Mouse (Mus musculus): Measurements from ENCODE around the gene Srsf6.
A peak's percentile ranks its signal among the peaks of the same experiment; 100 is the strongest.

Gene Srsf6

DNA sequence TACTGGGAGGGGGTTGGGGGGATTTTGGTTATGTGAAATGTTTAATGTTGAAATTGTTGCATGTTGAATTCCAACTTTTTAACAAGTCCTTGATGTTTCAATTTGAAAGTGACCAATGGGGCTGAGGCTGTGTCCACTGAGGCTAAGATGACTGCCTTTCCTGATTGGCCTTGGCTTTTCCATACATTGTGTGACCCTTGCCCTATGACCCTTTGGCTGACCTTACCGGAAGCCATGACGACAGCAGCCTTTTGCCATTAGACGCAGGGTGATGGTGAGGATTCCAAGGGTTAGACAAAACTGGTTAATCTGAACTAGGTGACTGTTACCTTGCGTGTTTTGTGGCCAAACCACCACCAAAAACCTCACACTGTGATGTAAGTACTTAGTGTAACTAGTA lies 1.4 kb downstream of the Srsf6 start:
- no peak for DNase-seq

DNA sequence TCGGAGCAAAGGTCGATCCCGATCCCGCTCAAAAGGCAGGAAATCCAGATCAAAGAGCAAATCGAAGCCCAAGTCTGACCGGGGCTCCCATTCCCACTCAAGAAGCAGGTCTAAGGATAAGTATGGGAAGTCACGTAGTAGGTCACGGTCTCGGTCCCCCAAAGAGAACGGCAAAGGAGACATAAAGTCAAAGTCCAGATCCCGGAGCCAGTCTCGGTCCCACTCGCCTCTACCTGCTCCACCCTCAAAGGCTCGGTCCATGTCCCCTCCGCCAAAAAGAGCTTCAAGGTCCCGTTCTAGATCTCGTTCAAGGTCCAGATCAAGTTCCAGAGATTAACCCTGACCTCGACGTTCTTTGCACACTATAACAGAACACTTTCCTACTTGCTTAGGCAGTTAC lies 3.1 kb downstream of the Srsf6 start:
- no peak for DNase-seq

DNA sequence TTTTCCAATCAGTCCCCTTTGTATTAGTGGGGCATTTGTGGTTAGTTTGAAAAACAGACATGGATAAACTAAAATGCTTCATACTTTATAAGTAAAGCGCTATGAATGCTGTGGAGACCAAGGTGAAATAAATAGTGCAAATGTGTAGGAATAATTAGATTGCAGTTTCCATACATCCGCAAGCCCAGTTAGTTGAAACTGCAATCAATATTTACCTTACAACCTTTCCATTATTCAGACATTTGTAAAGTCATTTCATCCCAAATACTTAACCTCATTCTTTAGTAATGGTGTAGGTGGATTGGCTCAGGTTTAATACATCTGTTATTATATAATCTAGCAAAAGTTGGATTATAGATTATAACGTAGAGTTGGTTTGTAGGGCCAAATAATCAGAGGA lies 4.4 kb downstream of the Srsf6 start:
- no peak for DNase-seq

DNA sequence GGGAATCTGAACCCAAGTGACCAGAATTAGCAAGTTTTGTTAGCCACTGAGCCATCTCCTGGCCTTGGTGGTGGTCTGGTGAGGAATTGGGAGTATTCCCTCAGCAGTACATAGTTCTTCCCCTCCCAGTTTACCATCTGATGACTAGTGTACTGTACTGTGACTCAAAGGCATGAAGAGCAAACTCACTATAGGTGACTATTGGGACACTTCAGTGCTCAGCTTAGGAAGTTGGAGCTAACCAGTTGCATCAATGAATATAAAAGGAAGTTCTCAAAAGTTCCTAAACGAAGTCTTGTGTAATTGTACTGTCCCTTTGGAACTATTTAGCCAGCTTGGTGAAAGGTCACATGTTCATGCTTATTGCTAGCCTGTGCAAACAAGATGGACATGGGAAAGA lies 8.2 kb downstream of the Srsf6 start:
- DNase-seq, result no peak

DNA sequence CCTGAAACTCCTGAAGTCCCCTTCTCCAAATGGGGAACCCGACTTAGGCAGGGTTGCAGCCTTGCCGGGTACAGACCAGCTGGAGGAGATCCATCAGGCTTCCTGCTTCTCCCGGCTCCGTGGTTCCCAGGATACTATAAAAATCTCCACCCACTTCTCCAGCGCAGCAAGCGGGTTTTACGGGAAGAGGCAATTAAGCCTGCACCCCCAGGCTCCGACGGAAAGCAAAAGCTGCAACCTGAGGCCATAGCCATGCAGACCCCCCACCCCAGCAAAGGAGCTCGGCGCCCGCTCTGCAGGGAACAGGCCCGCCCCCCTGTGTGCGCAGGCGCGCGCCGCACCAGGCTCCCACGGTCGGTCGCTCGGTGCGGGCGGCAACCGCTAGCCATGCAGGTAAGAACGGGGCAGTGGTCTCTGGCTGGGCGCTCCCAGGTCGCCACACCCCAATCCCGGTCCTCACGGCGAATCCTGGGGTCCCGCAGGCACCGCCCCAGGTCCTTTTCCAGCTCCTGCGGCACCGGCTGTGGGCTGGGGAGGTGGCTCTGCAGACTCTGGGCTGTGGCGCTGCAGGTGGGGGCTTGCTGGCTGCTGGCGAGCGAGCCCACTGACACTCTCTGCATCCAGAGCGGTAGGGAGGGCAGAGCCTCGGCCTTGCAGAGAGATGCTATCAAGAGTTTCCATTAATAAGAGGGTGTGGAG lies 12.0 kb downstream of the Srsf6 start, which contains the start of gene L3mbtl1:
Gene L3mbtl1 (plus strand): TSS at position 325 of the 699 bp plus-strand sequence.
- peak; percentile 19 to 33 for DNase-seq

DNA sequence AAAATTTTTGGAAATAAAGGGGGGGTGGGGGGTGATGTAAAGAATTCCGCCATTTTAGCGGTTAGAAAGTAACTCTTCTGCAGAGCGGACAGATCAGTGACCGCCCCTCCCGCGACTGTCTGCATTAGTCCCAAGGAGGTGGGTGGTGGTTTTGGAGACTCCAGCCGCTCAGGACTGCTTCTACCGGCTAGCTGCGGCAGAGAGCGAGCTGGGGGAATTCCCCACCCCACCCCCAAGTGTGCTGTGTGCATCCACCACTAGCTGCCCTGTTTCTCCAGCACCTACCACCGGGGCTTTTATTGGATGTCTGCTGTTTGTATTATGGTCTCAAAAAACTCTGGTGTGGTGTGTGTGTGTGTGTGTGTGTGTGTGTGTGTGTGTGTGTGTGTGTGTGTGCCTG lies 12.6 kb downstream of the Srsf6 start:
- DNase-seq, result no peak

DNA sequence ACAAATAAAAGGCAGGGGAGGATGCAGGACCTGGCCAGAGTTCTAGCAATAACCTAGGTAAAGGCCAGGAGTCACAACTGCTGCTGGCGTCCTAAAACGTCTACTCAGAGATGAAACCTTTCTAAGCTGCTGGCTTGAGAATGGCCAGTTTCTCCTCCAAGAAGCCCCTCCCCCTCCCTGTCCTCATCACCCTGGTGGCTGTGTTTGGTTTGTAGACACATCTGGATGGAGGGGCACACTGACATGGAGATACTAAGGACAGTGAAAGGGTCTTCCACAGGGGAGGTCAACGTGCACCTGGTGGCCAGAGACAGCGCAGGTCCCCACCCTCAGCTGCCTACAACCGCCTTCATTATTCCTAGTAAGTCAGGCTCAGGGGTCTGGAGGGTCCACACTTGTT lies 15.6 kb downstream of the Srsf6 start:
- DNase-seq, result no peak

DNA sequence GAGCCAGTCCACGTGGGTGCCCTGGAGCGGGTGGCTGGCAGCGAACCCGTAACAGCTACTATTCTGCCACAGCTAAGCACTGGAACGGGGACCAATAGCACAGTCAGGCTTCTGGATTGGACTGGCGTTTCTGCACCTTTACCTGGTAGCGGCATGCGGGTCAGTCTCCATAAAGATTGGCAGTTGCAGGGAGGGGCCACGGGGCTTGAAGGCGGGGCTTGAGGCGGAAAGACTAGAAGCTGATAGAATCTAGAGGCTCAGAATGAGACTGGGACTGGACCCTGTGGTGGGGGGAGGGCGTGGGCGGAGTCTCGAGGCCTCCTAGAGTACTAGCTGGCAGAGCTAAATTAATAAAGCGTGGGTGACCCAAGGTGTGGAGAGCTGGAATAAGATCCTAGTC lies 16.4 kb downstream of the Srsf6 start:
- peak; percentile 24 to 35 for DNase-seq

DNA sequence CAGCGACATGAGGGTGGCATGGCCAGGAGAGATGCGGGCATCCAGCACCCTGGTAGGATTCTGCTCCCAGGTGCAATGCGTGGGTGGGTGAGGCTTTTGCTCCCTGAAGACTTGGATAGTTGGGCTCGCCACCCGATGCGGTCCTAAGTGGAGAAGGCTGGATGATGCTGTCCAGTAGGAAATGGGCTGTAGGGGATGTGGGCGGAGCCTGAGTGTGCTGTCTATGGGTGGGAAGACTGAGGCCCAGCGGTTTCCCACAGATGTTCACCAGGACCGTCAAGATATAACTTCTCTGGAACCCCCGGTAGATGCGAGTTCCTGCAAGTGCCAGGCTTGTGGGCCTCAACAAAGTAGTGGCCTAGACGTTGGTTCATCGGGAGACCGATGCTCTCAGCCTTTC lies 16.9 kb downstream of the Srsf6 start:
- DNase-seq, result no peak

DNA sequence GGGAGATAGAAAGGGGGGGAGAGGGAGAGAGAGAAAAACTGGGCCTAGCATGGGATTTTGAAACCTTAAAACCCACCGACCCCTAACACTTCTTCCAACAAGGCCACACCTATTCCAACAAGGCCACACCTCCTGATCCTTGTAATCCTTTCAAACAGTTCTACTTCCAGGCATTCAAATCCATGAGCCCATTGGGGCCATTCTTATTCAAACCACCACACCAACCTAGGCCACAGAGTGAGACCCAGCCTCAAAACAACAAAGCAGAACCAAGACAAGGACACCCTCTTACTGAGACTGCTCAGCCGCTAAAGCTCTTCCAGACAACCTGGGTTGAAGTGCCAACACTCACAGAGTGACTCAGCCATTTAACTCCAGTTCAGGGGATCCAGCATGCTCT lies 19.4 kb downstream of the Srsf6 start:
- no peak for DNase-seq

DNA sequence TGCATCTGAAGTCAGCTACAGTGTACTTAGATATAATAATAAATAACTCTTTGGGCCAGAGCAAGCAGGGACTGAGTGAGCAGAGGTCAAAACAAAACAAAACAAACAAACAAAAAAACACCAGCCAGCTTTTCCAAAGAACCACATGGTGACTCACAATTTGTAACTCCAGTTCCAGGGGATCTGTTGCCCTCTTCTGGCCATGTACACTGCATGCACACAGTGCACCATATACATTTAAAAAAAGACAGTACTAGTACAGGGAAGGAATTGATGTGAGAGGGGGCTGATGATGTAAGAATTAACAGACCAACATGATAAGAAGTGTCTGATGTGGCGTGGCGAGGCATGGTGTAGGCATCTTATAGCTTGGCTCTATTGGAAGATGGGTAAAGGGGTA lies 25.5 kb downstream of the Srsf6 start:
- DNase-seq, result no peak

DNA sequence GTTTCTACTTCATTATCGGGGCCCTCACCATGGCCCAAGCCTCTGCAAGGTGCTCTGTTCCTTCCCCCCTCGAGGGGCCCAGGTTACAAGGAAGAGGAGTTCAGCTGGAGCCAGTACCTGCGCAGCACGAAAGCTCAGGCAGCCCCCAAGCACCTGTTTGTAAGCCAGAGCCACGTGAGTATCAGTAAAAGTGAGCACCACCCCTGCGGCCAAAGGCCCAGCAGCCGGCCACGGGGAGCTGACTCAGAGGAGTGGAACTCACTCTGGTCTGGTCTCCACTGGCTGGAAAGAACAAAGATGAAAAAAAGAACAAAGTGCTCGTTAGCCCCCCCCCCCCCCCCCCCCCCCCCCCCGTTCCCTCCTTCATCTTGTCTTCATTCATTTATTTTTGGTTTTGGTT lies 30.0 kb downstream of the Srsf6 start:
- DNase-seq, result no peak

DNA sequence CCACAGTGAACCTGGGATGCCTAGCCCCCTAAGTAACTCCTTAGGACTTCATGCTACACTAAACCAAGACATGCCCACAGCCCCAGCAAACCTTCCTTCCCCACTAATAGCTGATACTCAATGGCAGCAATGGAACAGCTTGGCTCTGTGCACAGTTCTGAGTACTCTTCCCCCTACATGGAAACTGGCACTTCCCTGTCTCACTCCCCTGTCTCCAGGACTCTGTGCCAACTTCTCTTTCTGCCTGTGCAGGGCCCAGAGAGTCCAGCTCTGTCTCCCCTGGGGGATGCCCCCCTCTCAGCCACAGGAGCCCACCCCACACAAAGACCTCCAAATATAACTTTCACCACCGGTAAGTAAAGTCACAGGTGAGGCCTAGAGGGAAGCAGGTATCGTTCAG lies 35.4 kb downstream of the Srsf6 start:
- no peak for DNase-seq

DNA sequence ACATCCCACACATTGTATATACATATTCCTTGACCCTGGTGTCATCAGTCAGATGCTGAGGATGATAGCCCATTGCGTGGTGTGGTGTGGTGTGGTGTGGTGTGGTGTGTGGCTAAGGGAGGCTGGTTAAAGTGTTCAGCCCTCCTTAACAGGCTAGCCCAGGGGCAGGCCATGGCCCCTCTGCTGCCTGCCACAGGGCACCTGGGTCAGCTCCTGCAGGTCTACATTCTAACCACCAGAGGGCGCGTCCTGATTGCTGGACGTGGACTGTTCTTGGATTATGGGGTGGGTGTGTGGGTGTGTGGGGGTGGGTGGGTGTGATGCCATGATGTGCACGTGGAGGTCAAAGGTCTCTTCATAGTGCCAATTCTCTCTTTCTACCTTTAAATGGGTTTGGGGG lies 37.0 kb downstream of the Srsf6 start:
- DNase-seq, result peak in 1 of 2 experiments; percentile 58

DNA sequence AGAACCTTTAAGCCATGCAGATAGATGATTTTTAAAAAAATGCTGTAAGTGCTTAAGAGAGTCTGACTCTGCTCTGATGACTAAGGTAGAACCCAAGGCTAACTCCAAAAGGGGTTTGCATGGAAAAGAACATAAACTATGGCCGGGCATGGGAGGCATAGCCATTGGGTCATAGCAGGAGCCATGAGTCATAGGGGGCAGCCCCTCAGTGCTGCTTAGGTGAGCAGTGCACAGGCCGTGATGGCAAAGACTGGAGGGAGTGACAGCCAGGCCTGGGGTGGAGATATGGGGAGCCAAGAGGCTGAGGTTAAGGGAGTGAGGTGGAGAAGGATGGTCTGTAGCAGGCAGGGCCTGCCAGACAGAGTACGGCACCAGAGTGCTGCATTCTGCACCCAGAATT lies 37.8 kb downstream of the Srsf6 start:
- no peak for DNase-seq

DNA sequence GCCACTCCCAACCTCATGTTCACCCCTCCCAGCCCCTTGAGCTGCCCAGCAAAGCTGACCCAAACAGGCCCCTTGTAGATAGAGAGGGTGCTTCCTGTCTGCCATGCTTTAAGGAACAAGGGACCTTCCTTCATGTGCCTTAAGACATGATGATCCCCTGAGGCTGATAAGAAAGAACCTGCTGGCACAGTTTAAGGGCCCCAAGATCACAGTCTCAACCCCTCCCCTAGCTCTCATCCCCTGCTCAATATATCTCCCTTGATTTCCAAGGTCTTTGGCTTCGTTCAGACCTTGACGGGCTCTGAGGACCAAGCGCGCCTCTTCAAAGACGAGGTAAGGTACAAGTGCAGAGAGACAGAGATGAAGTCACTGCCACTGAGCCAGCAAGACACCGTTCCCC lies 39.6 kb downstream of the Srsf6 start:
- no peak for DNase-seq

DNA sequence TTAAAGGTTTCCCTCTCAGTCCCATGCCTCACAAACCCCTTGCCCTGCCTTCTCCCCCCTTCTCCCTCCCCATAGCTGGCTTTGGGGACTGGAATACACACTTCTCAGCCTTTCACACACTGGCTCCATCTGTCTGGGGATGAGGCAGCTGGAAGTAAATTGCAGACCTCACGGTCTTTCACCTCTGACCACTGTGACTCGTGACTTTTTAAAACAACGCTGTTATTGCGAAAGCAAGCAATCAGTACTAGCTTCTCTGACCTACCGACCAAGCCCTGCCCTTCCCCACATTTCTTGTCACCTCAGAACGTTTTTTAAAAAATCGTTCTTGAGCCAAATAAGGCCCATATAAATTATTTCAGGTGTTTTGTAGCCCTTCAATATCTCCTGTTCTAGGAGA lies 41.4 kb downstream of the Srsf6 start:
- DNase-seq, result no peak

DNA sequence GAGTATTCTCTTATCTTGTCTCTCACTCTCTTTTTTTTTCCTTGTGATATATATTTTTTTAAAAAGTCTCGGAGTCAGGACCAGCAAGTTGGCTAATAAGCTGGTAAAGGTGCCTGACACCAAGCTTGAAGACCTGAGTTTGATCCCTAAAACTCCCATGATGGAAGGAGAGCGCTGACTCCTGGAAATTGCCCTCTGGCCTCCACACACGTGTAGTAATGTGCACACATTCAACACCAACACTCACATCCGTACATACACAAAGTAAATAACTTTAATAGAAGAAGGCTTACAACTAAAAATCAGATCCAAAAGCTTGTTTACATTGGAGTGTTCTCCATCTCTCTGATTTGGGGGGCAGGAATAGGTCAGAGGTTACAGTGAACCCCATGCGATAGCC lies 41.9 kb downstream of the Srsf6 start:
- no peak for DNase-seq

DNA sequence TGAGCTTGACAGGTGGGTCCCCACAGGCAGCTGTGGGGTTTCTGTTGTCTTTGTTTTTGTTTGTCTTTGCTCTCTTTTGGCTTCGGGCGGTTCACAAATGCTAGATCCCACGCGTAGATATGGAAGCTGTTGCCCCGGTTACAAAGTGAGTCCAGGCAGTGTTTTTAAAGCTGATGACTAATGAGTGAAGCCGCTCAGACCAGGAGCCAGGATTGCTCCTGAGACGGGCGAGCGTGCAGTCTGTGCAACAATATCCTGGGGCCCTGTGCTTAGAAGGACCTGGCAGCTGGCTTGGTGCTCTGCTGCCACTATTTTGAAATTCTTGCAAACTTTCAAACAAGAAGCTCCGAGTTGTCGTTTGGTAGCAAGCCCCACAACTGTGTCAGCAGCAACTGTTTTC lies 42.3 kb downstream of the Srsf6 start:
- DNase-seq, result no peak

DNA sequence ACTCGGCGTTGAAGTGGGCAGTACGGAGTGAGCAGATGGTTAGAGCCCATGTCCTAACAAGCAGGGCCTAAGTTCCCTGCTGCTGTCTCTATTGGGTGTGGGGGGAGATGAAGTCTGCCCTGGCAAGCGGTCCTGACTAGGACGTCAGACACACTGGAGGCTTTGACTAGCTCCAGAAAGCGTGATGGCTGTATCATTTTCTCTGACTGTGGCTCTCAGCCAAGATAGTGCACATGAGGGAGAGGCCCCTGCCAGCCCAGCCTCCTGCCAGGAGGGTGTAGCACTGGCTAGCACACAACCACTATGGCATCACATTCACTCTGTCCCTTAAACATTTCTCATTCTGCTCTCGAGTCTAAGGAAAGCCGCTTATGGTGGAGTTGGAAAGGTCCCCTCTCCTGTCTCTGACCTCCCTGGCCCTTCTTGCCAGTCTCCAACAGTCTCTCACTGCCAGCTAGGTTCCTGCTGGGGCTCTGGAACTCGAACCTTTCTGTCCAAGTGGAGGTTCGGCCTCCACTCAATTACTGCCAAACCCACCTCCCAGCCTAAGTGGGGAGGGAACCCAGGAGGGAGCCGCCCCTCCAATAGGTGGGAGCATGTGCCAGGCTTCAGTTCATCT lies 43.9 kb downstream of the Srsf6 start:
- DNase-seq, result peak in 1 of 2 experiments; percentile 33

DNA sequence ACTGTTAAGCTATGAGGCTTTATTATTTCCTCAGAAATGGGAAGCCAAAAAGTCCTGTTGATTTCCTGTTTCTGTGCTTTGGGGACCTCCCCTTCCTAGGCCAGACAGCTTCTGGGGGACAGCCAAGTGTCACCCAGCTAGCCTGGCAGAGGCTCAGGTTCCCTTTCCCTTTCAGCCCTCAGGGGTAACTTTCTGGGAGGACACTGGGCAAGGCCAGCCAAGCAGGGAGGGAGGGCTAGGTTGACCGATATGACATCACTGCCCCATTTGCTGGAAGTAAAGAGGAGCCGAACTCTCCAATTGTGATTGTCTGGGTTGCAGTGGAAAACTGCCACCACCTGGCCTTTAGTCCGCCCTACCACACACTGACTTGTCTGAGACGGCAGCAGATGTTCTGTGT lies 44.7 kb downstream of the Srsf6 start:
- DNase-seq, result peak; percentile 41 to 64

DNA sequence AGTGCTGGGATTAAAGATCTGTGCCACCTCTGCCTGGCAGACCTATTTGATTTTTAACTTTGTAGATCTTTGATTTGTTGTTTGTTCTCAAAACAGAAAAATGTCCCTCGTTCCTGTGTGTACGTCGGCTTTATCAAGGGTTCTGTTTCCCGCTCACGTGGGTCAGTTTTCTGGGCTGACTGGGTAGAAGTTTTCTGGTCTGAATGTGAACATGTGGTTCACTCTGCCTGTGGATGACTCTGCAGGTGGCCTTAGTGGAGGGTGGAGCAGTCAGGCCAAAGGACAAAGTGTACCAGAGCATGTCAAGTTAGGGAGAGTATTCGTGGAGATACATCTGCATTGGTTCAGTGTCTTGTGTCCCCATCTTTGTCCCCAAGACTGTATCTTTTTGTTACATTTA lies 53.1 kb downstream of the Srsf6 start:
- no peak for DNase-seq

DNA sequence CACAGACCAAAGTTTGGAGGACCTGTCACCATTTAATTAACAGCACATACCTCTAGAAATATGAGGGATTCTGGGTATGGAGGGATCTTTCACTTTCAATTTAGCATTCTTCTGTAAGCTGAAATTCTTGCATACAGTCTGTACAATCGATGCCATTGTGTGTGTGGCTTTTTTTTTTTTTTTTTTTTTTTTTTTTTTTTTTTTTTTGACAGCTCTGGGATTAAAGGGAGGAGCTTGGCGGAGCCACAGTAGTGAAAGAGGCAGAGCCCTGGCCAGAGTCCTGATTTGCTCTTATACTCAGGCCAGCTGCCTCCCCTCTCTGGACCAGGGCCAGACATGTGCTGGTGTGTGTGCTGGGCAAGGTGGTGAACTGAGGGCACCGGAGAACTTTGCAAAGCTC lies 54.6 kb downstream of the Srsf6 start:
- DNase-seq, result peak; percentile 35 to 63
